Mouse (Mus musculus) naive thymus-derived CD4-positive, alpha-beta T cell, adult 2 months (primary cell): ENCODE data around the gene Pnp2.

Source experiments
- DNase-seq: peaks from one replicate; pipeline ENCODE4 v3.0.0-alpha.2; 2011; ENCODE audit warnings: low read depth

Pnp2 gene

GRCm38 (mm10) chr14:51008781-51009180 lies 53.0 kb downstream of the Pnp2 start:
- DNase-seq: no peak

DNA sequence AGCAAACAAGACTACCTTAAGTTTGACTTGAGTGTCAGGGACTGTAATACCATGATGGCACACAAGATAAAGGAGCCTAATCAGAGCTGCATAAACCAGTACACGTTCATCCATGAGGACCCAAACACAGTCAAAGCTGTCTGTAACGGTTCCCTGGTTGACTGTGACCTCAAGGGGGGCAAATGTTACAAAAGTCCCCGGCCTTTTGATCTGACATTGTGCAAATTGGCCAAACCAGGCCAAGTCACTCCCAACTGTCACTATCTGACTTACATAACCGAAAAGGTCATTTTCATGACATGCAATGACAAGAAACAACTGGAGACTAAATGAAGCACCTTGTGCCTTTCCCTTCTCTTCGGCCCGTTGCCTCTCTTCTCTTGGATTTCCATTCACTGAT lies 53.8 kb downstream of the Pnp2 start:
- no peak for DNase-seq
